Mouse (Mus musculus): ENCODE measurements at regions not wholly inside any gene's neighbourhood (a gene's known extent, or its start where the extent isn't known, plus 50 kb on each side); places are given as distances from the start of the nearest gene placed in this dataset.
"Not testable (repeated sequence)": the region's sequence is repeated elsewhere in the genome, so short reads cannot be mapped to it uniquely, and the experiment has no call there.

- TF ChIP-seq CTCF, EP300 (IDR thresholded peaks at IDR 0.05): not testable (repeated sequence)
Measured at GRCm38 (mm10) chr6:69662426-69662825, 1129.6 kb downstream of the Rpia start.
